Mouse (Mus musculus) MEL (cell line): ENCODE measurements around the gene Stt3b. TPM values are rescaled to one million over a fixed set of nuclear protein-coding genes. Genes with fewer than 3 reads are reported as not detected.

Experiments used
- DNase-seq: peaks from one replicate; pipeline ENCODE4 v3.0.0; 2011; ENCODE audit warnings: low read depth, low spot score
- H3K27ac ChIP-seq: 2 replicates; pipeline ENCODE4 v1.5.1; 2012; ENCODE audit warnings: low read depth, mild to moderate bottlenecking, control low read depth, low read length, moderate library complexity; ENCODE audit not compliant: control insufficient read depth
- H3K27me3 ChIP-seq, 2 experiments: fragments of 150-350 bp in 1 of 2; sonication (generic) in 1 of 2; 2 replicates each; pipeline ENCODE4 v1.6.1; 2012; ENCODE audit warnings: low read length in 2 of 2, mild to moderate bottlenecking in 2 of 2, improper control_type of control experiment in 1 of 2, moderate library complexity in 1 of 2; ENCODE audit not compliant: insufficient read depth in 2 of 2, control insufficient read depth in 1 of 2
- H3K36me3 ChIP-seq, 2 experiments: 2 replicates each; pipeline ENCODE4 v1.6.1; 2012 to 2014; ENCODE audit warnings: low read length in 2 of 2, improper control_type of control experiment in 1 of 2, inconsistent platforms in 1 of 2, mild to moderate bottlenecking in 1 of 2; ENCODE audit not compliant: insufficient read depth in 2 of 2, control insufficient read depth in 1 of 2
- H3K4me1 ChIP-seq, 2 experiments: fragments of 150-350 bp in 1 of 2; sonication (generic) in 1 of 2; 2 replicates each; pipeline ENCODE4 v1.6.1; 2012; ENCODE audit warnings: low read length in 2 of 2, improper control_type of control experiment in 1 of 2, mild to moderate bottlenecking in 1 of 2; ENCODE audit not compliant: insufficient read depth in 2 of 2, control insufficient read depth in 1 of 2
- H3K4me3 ChIP-seq, 2 experiments: fragments of 150-350 bp in 1 of 2; sonication (generic) in 1 of 2; 2 replicates each; pipeline ENCODE4 v1.5.1; 2012; ENCODE audit warnings: low read depth in 2 of 2, low read length in 2 of 2, mild to moderate bottlenecking in 2 of 2, moderate library complexity in 2 of 2, control low read depth in 1 of 2, improper control_type of control experiment in 1 of 2; ENCODE audit not compliant: control insufficient read depth in 1 of 2, insufficient read depth in 1 of 2
- H3K79me2 ChIP-seq: 2 replicates; pipeline ENCODE4 v1.6.1; 2012; ENCODE audit warnings: mild to moderate bottlenecking, low read length, moderate library complexity; ENCODE audit not compliant: control insufficient read depth, poor library complexity, insufficient read depth
- H3K9ac ChIP-seq: 2 replicates; pipeline ENCODE4 v1.6.1; 2012; ENCODE audit warnings: low read depth, mild to moderate bottlenecking, control low read depth, low read length, moderate library complexity; ENCODE audit not compliant: control insufficient read depth, poor library complexity, severe bottlenecking
- H3K9me3 ChIP-seq: fragments of 150-350 bp; sonication (generic); replicated peaks from 2 replicates; pipeline ENCODE4 v1.6.1; 2012; ENCODE audit warnings: mild to moderate bottlenecking, low read length, improper control_type of control experiment, moderate library complexity; ENCODE audit not compliant: insufficient read depth
- BHLHE40 ChIP-seq: IDR thresholded peaks from 2 replicates; pipeline ENCODE4 v1.6.1; 2012; ENCODE audit warnings: low read depth, mild to moderate bottlenecking, inconsistent platforms, low read length, improper control_type of control experiment, borderline replicate concordance
- CHD1 ChIP-seq: IDR thresholded peaks from 2 replicates; pipeline ENCODE4 v1.6.1; 2012; ENCODE audit warnings: low read depth, mild to moderate bottlenecking, inconsistent platforms, low read length, improper control_type of control experiment
- CHD2 ChIP-seq: IDR thresholded peaks from 2 replicates; pipeline ENCODE4 v1.6.1; 2011; ENCODE audit warnings: low read length, improper control_type of control experiment
- E2F4 ChIP-seq: IDR thresholded peaks from 2 replicates; pipeline ENCODE4 v1.6.1; 2011; ENCODE audit warnings: low read depth, low read length, improper control_type of control experiment, borderline replicate concordance
- EP300 ChIP-seq, 2 experiments: IDR thresholded peaks; 2 replicates each; pipeline ENCODE4 v1.6.1; 2011; ENCODE audit warnings: improper control_type of control experiment in 2 of 2, low read length in 2 of 2, low read depth in 1 of 2, mild to moderate bottlenecking in 1 of 2
- GABPA ChIP-seq: IDR thresholded peaks from 2 replicates; pipeline ENCODE4 v1.6.1; 2012; ENCODE audit warnings: low read depth, mild to moderate bottlenecking, inconsistent platforms, low read length, improper control_type of control experiment, moderate library complexity
- HCFC1 ChIP-seq: IDR thresholded peaks from 2 replicates; pipeline ENCODE4 v1.6.1; 2012; ENCODE audit warnings: low read depth, mild to moderate bottlenecking, inconsistent platforms, low read length, improper control_type of control experiment, moderate library complexity
- KAT2A ChIP-seq: conservative IDR thresholded peaks from 2 replicates; pipeline ENCODE4 v1.6.1; 2012; ENCODE audit warnings: low read depth, low read length, improper control_type of control experiment, inconsistent platforms
- MAZ ChIP-seq: IDR thresholded peaks from 2 replicates; pipeline ENCODE4 v1.6.1; 2012; ENCODE audit warnings: low read depth, mild to moderate bottlenecking, inconsistent platforms, low read length, improper control_type of control experiment
- MXI1 ChIP-seq: IDR thresholded peaks from 2 replicates; pipeline ENCODE4 v1.6.1; 2011; ENCODE audit warnings: mild to moderate bottlenecking, low read depth, low read length, improper control_type of control experiment
- NELFE ChIP-seq: IDR thresholded peaks from 2 replicates; pipeline ENCODE4 v1.6.1; 2011; ENCODE audit warnings: low read depth, low read length, improper control_type of control experiment
- NRF1 ChIP-seq: IDR thresholded peaks from 2 replicates; pipeline ENCODE4 v1.6.1; 2014; ENCODE audit warnings: low read depth, mild to moderate bottlenecking, inconsistent platforms, low read length, improper control_type of control experiment, moderate library complexity; ENCODE audit not compliant: poor library complexity, insufficient read depth, severe bottlenecking
- SMC3 ChIP-seq: IDR thresholded peaks from 2 replicates; pipeline ENCODE4 v1.6.1; 2011; ENCODE audit warnings: low read depth, low read length, improper control_type of control experiment
- UBTF ChIP-seq: IDR thresholded peaks from 2 replicates; pipeline ENCODE4 v1.6.1; 2012; ENCODE audit warnings: low read depth, mild to moderate bottlenecking, inconsistent platforms, low read length, improper control_type of control experiment, moderate library complexity, borderline replicate concordance; ENCODE audit not compliant: insufficient read depth
- USF1 ChIP-seq: IDR thresholded peaks from 2 replicates; pipeline ENCODE4 v1.6.1; 2014; ENCODE audit warnings: low read depth, mild to moderate bottlenecking, inconsistent platforms, low read length, improper control_type of control experiment, moderate library complexity
- USF2 ChIP-seq, 2 experiments: IDR thresholded peaks; 2 replicates each; pipeline ENCODE4 v1.6.1; 2011 to 2012; ENCODE audit warnings: improper control_type of control experiment in 2 of 2, low read length in 2 of 2, borderline replicate concordance in 1 of 2, inconsistent platforms in 1 of 2, low read depth in 1 of 2, mild to moderate bottlenecking in 1 of 2; ENCODE audit not compliant: insufficient read depth in 1 of 2
- ZC3H11A ChIP-seq: IDR thresholded peaks from 2 replicates; pipeline ENCODE4 v1.6.1; 2012; ENCODE audit warnings: low read depth, mild to moderate bottlenecking, inconsistent platforms, low read length, improper control_type of control experiment
- ZMIZ1 ChIP-seq: IDR thresholded peaks from 2 replicates; pipeline ENCODE4 v1.6.1; 2012; ENCODE audit warnings: low read depth, mild to moderate bottlenecking, inconsistent platforms, low read length, improper control_type of control experiment, moderate library complexity
- ZNF384 ChIP-seq: IDR thresholded peaks from 2 replicates; pipeline ENCODE4 v1.6.1; 2012; ENCODE audit warnings: low read depth, mild to moderate bottlenecking, inconsistent platforms, low read length, improper control_type of control experiment
- polyA plus RNA-seq, 2 experiments: library from polyadenylated mRNA; stranded (reverse) in 1 of 2; unstranded in 1 of 2; fragments of >175 nt in 1 of 2; fragments of >200 nt in 1 of 2; gene quantifications; 2 replicates each; pipeline versions ENCODE4 v1.2.1 to v1.2.4; 2012; ENCODE audit warnings: low replicate concordance in 2 of 2, low read depth in 1 of 2; ENCODE audit not compliant: insufficient read length in 2 of 2, insufficient read depth in 1 of 2, missing spikeins in 1 of 2
- total RNA-seq: library from RNA; depleted of rRNA; stranded (reverse); fragments of 300-350 nt; gene quantifications from 2 replicates; pipeline ENCODE4 v1.2.3, GENCODE M21; 2012

Gene Stt3b
- total and polyA plus RNA-seq, 3 experiments: 81.9 to 263 (median 97.6) TPM

DNA sequence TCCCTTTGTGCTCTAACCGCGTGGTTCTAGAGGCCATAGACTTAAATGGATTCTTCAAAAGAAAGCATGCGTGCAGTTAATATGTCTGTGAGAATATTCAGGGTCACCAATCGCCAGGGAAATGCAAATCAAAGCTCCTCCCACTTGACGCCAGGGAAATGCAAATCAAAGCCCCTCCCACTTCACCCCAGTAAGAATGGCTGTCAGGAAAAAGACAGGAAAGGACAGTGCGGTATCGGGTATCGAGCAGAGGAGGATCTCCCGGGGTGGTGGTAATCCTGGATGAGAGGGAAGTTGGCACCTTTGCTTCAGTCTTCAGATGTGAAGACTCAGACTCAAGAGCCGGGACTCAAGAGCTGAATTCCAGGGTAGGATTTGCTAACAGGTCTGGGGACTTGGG, 4.3 kb upstream of the Stt3b start:
- Histone ChIP-seq H3K27ac (no peak overlapping the region), H3K4me1 (no peaks in the 10 kb centered on the region), H3K79me2 (peaks cover 8% of the 10 kb centered on the region), H3K9ac (no peak overlapping the region), H3K27me3 (no peaks in the 10 kb centered on the region), H3K36me3 (peaks cover 0 to 6% of the 10 kb centered on the region in 2 experiments; a peak in 2 of 4 replicates), H3K4me3 (no peak overlapping the region), H3K9me3 (no peaks in the 10 kb centered on the region)
- TF ChIP-seq NELFE: no peak
- no peak for TF ChIP-seq USF1
- TF ChIP-seq UBTF: no peak
- TF ChIP-seq ZMIZ1: no peak
- TF ChIP-seq ZC3H11A: no peak
- TF ChIP-seq CHD2: no peak
- TF ChIP-seq EP300 (IDR thresholded peaks at IDR 0.05; ENCODE audit: low read depth in 1 of 2, low read length in 2 of 2): no peak
- no peak for DNase-seq

DNA sequence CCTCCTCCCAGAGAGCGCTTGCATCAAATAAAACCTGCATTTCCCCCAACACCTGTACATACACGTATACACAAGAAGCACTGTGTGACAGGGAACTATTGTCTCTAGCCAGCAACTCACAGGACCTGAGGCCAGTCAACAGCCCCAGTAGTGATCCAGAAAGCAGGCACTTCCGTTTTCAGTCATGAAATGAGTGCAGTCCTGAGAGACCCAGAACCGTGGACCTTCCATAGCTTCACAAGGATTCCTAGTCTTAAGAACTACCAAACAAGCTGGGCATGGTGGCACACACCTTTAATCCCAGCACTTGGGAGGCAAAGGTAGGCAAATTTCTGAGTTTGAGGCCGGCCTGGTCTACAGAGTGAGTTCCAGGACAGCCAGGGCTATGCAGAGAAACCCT, 3.6 kb upstream of the Stt3b start:
- Histone ChIP-seq H3K79me2 (peaks cover 15% of the 10 kb centered on the region), H3K9ac (no peak overlapping the region), H3K9me3 (no peaks in the 10 kb centered on the region), H3K27ac (no peak overlapping the region), H3K27me3 (no peaks in the 10 kb centered on the region), H3K4me3 (no peak overlapping the region), H3K4me1 (no peaks in the 10 kb centered on the region), H3K36me3 (peaks cover 0 to 6% of the 10 kb centered on the region in 2 experiments; a peak in 2 of 4 replicates)
- TF ChIP-seq ZNF384 (no peak), GABPA (no peak), NRF1 (no peak), MXI1 (no peak), E2F4 (no peak)
- DNase-seq: no peak

DNA sequence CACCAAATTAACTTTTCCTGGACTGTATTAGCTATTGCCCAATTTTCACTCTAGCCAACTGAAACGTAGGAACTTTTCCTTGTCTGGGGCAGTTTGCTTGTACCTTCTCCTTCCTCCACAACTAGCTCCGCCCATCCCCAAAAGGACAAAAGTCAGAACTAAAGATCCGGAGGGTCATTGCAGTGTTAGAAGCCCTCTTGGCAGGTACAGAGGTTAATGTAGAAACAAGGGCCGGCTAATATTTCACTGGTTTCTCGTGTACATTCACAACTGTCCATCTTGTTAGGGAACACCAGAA, 951 bp upstream of the Stt3b start:
- H3K4me3 ChIP-seq: peak overlapping the region; percentile 49 to 77
- H3K79me2 ChIP-seq: peaks cover 39% of the 10 kb centered on the region
- H3K36me3 ChIP-seq: peaks cover 0 to 21% of the 10 kb centered on the region in 2 experiments; a peak in 2 of 4 replicates
- TF ChIP-seq EP300 (IDR thresholded peaks at IDR 0.05; ENCODE audit: low read depth in 1 of 2, low read length in 2 of 2) (0 out of 4 replicates have a peak, but pooled peaks of 1 of the 2 experiments have one; percentile 31), USF2 (IDR thresholded peaks at IDR 0.05; ENCODE audit: borderline replicate concordance in 1 of 2, insufficient read depth in 1 of 2, low read depth in 1 of 2, low read length in 2 of 2) (no peak), CHD2 (no peak), BHLHE40 (no peak), UBTF (no peak), CHD1 (peak; percentile 73; the same call in 1 of the 2 replicates), HCFC1 (no peak), SMC3 (no peak), KAT2A (no peak), ZMIZ1 (no peak; the same call in 1 of the 2 replicates), MAZ (no peak)
- H3K9ac ChIP-seq: peak overlapping the region; percentile 97
- H3K27me3 ChIP-seq: no peaks in the 10 kb centered on the region
- DNase-seq: peak; percentile 67
- H3K9me3 ChIP-seq: no peaks in the 10 kb centered on the region
- H3K27ac ChIP-seq: peak overlapping the region; percentile 94
- H3K4me1 ChIP-seq: peaks cover 4 to 8% of the 10 kb centered on the region in 2 experiments
